Mouse (Mus musculus): ENCODE data around the gene Rbm18. TPM values are rescaled to one million over a fixed set of nuclear protein-coding genes. Genes with fewer than 3 reads are reported as not detected.

The Rbm18 gene
- polyA plus RNA-seq, 1 experiment, result 4.3 TPM

GRCm38 (mm10) chr2:36099739-36100138, 36.8 kb downstream of the Rbm18 start:
- no peak for TF ChIP-seq POLR2A (IDR thresholded peaks at IDR 0.05; ENCODE audit: low read depth, low read length)
- TF ChIP-seq CTCF (IDR thresholded peaks at IDR 0.05; ENCODE audit: extremely low read depth, insufficient read length, insufficient replicate concordance, low read depth, low read length), result no peak
- peaks cover 6% of the 10 kb centered on the region; the same call in 1 of the 2 replicates for H3K4me1 ChIP-seq (ENCODE audit: control insufficient read depth, insufficient read depth, insufficient read length, low read length)
- no peak overlapping the region for H3K27ac ChIP-seq (ENCODE audit: insufficient read depth, low read depth, low read length)
- WGBS, result 14% methylated on average over 6 of the region's 6 CpGs
- H3K27me3 ChIP-seq (ENCODE audit: control insufficient read depth, insufficient read depth, low read length), result peaks cover 85% of the 10 kb centered on the region
- H3K36me3 ChIP-seq (ENCODE audit: control insufficient read depth, insufficient read depth, low read length), result no peaks in the 10 kb centered on the region
- H3K4me3 ChIP-seq (ENCODE audit: low read depth, low read length), result no peak overlapping the region

GRCm38 (mm10) chr2:36098021-36098420, 38.6 kb downstream of the Rbm18 start:
- Histone ChIP-seq H3K27ac (ENCODE audit: insufficient read depth, low read depth, low read length) (no peak overlapping the region), H3K27me3 (ENCODE audit: control insufficient read depth, insufficient read depth, low read length) (peaks cover 82% of the 10 kb centered on the region), H3K4me1 (ENCODE audit: control insufficient read depth, insufficient read depth, insufficient read length, low read length) (peaks cover 6% of the 10 kb centered on the region; the same call in 1 of the 2 replicates), H3K4me3 (ENCODE audit: low read depth, low read length) (no peak overlapping the region), H3K36me3 (ENCODE audit: control insufficient read depth, insufficient read depth, low read length) (no peaks in the 10 kb centered on the region)
- 20% methylated on average over 5 of the region's 5 CpGs for WGBS
- TF ChIP-seq POLR2A (IDR thresholded peaks at IDR 0.05; ENCODE audit: low read depth, low read length), result no peak
- no peak for TF ChIP-seq CTCF (IDR thresholded peaks at IDR 0.05; ENCODE audit: extremely low read depth, insufficient read length, insufficient replicate concordance, low read depth, low read length)

- Histone ChIP-seq H3K4me3 (ENCODE audit: low read depth, low read length) (no peak overlapping the region), H3K4me1 (ENCODE audit: control insufficient read depth, insufficient read depth, insufficient read length, low read length) (0 out of 2 replicates have a peak, but pooled peaks cover under 1% of the 10 kb centered on the region), H3K27ac (ENCODE audit: insufficient read depth, low read depth, low read length) (no peak overlapping the region), H3K27me3 (ENCODE audit: control insufficient read depth, insufficient read depth, low read length) (peaks cover 77% of the 10 kb centered on the region), H3K36me3 (ENCODE audit: control insufficient read depth, insufficient read depth, low read length) (no peaks in the 10 kb centered on the region)
- 16% methylated on average over 18 of the region's 18 CpGs for WGBS
- TF ChIP-seq CTCF (IDR thresholded peaks at IDR 0.05; ENCODE audit: extremely low read depth, insufficient read length, insufficient replicate concordance, low read depth, low read length), result no peak
- TF ChIP-seq POLR2A (IDR thresholded peaks at IDR 0.05; ENCODE audit: low read depth, low read length), result no peak
These were observed 39.3 kb downstream of the Rbm18 start for GRCm38 (mm10) chr2:36097129-36097815.

- Histone ChIP-seq H3K36me3 (ENCODE audit: control insufficient read depth, insufficient read depth, low read length) (no peaks in the 10 kb centered on the region), H3K4me1 (ENCODE audit: control insufficient read depth, insufficient read depth, insufficient read length, low read length) (peaks cover 8% of the 10 kb centered on the region), H3K27ac (ENCODE audit: insufficient read depth, low read depth, low read length) (no peak overlapping the region), H3K4me3 (ENCODE audit: low read depth, low read length) (no peak overlapping the region), H3K27me3 (ENCODE audit: control insufficient read depth, insufficient read depth, low read length) (peaks cover 76% of the 10 kb centered on the region)
- 5% methylated on average over 31 of the region's 31 CpGs for WGBS
- TF ChIP-seq CTCF (IDR thresholded peaks at IDR 0.05; ENCODE audit: extremely low read depth, insufficient read length, insufficient replicate concordance, low read depth, low read length) (no peak), POLR2A (IDR thresholded peaks at IDR 0.05; ENCODE audit: low read depth, low read length) (no peak)
These were observed 42.6 kb downstream of the Rbm18 start for GRCm38 (mm10) chr2:36093914-36094475.

GRCm38 (mm10) chr2:36093301-36093700, 43.3 kb downstream of the Rbm18 start:
- Histone ChIP-seq H3K27ac (ENCODE audit: insufficient read depth, low read depth, low read length) (no peak overlapping the region), H3K36me3 (ENCODE audit: control insufficient read depth, insufficient read depth, low read length) (no peaks in the 10 kb centered on the region), H3K27me3 (ENCODE audit: control insufficient read depth, insufficient read depth, low read length) (peaks cover 71% of the 10 kb centered on the region), H3K4me1 (ENCODE audit: control insufficient read depth, insufficient read depth, insufficient read length, low read length) (peaks cover 8% of the 10 kb centered on the region), H3K4me3 (ENCODE audit: low read depth, low read length) (no peak overlapping the region)
- TF ChIP-seq POLR2A (IDR thresholded peaks at IDR 0.05; ENCODE audit: low read depth, low read length) (no peak), CTCF (IDR thresholded peaks at IDR 0.05; ENCODE audit: extremely low read depth, insufficient read length, insufficient replicate concordance, low read depth, low read length) (no peak)
- 33% methylated on average over 7 of the region's 7 CpGs for WGBS

- H3K4me1 ChIP-seq (ENCODE audit: control insufficient read depth, insufficient read depth, insufficient read length, low read length), result peaks cover 8% of the 10 kb centered on the region
- peaks cover 65% of the 10 kb centered on the region for H3K27me3 ChIP-seq (ENCODE audit: control insufficient read depth, insufficient read depth, low read length)
- H3K36me3 ChIP-seq (ENCODE audit: control insufficient read depth, insufficient read depth, low read length), result no peaks in the 10 kb centered on the region
- 18% methylated on average over 4 of the region's 4 CpGs for WGBS
- no peak overlapping the region for H3K27ac ChIP-seq (ENCODE audit: insufficient read depth, low read depth, low read length)
- TF ChIP-seq CTCF (IDR thresholded peaks at IDR 0.05; ENCODE audit: extremely low read depth, insufficient read length, insufficient replicate concordance, low read depth, low read length) (no peak), POLR2A (IDR thresholded peaks at IDR 0.05; ENCODE audit: low read depth, low read length) (no peak)
- no peak overlapping the region for H3K4me3 ChIP-seq (ENCODE audit: low read depth, low read length)
These were observed 43.8 kb downstream of the Rbm18 start for GRCm38 (mm10) chr2:36092748-36093147.
